Mouse (Mus musculus) forebrain, postnatal 0 days (tissue): ENCODE data around the gene Gm10271. TPM values are rescaled to one million over a fixed set of nuclear protein-coding genes. Genes with fewer than 3 reads are reported as not detected.

Experiments used
- ATAC-seq: fragments of 200-750 bp; cut with Nextera tagmentation; 2 replicates; pipeline ENCODE4 v1.8.0; 2017; ENCODE audit warnings: mild to moderate bottlenecking, moderate library complexity
- DNase-seq: peaks from one replicate; pipeline ENCODE4 v3.0.0-alpha.2; 2015
- H3K27ac ChIP-seq: fragments of 300-500 bp; sonication (generic); 2 replicates; pipeline ENCODE4 v1.5.1; 2014; ENCODE audit warnings: low read depth, mild to moderate bottlenecking, antibody characterized with exemption, low read length, moderate library complexity, mixed read lengths
- H3K27me3 ChIP-seq: fragments of 300-500 bp; sonication (generic); 2 replicates; pipeline ENCODE4 v1.6.1; 2014; ENCODE audit warnings: mild to moderate bottlenecking, low read length, mixed read lengths; ENCODE audit not compliant: insufficient read depth
- H3K36me3 ChIP-seq: fragments of 300-500 bp; sonication (generic); 2 replicates; pipeline ENCODE4 v1.6.1; 2014; ENCODE audit warnings: mild to moderate bottlenecking, moderate library complexity; ENCODE audit not compliant: insufficient read depth
- H3K4me1 ChIP-seq: fragments of 300-500 bp; sonication (generic); 2 replicates; pipeline ENCODE4 v1.6.1; 2014; ENCODE audit warnings: antibody characterized with exemption; ENCODE audit not compliant: insufficient read depth
- H3K4me2 ChIP-seq: fragments of 300-500 bp; sonication (generic); 2 replicates; pipeline ENCODE4 v1.6.1; 2014; ENCODE audit warnings: low read depth, mild to moderate bottlenecking, moderate library complexity
- H3K4me3 ChIP-seq: fragments of 300-500 bp; sonication (generic); 2 replicates; pipeline ENCODE4 v1.5.1; 2014; ENCODE audit warnings: low read depth, low read length, mixed read lengths
- H3K9ac ChIP-seq: fragments of 300-500 bp; sonication (generic); 2 replicates; pipeline ENCODE4 v1.6.1; 2014; ENCODE audit warnings: mild to moderate bottlenecking
- H3K9me3 ChIP-seq: fragments of 300-500 bp; sonication (generic); 2 replicates; pipeline ENCODE4 v1.6.1; 2016; ENCODE audit warnings: low read length
- CTCF ChIP-seq: sonication (generic); IDR thresholded peaks from 2 replicates; pipeline ENCODE4 v1.5.1; 2016; ENCODE audit warnings: antibody characterized with exemption, control low read depth, low read depth
- WGBS: fragments of 180-500 bp; shearing (Covaris S2); extraction: QIAGEN DNeasy Blood & Tissue Kit; methylation state at CpG from one replicate; pipeline ENCODE4 v1.1.7; 2014; 5-methylcytosine and 5-hydroxymethylcytosine counted together
- polyA plus RNA-seq: library from polyadenylated mRNA; unstranded; fragments of >200 nt; fragmentation: Nextera tagmentation; extraction: Ambion mirVana; gene quantifications from 2 replicates; pipeline ENCODE4 v1.2.1, GENCODE M21; 2015
- total RNA-seq: library from RNA; depleted of rRNA; stranded (reverse); fragments of >200 nt; gene quantifications from 2 replicates; pipeline ENCODE4 v1.2.3, GENCODE M21; 2014

Gene Gm10271
- total and polyA plus RNA-seq, 2 experiments from 2014 or later, result not detected

- ATAC-seq (no peak), DNase-seq (no peak)
- Histone ChIP-seq H3K9ac (no peak overlapping the region), H3K4me3 (no peak overlapping the region), H3K27ac (no peak overlapping the region), H3K36me3 (no peaks in the 10 kb centered on the region), H3K27me3 (no peaks in the 10 kb centered on the region), H3K4me1 (no peaks in the 10 kb centered on the region), H3K4me2 (no peak overlapping the region), H3K9me3 (no peaks in the 10 kb centered on the region)
- WGBS, result 92% methylated on average over 9 of the region's 9 CpGs
- TF ChIP-seq CTCF, result no peak
Measured at GRCm38 (mm10) chr10:116978841-116979240, 6.4 kb upstream of the Gm10271 start.

DNA sequence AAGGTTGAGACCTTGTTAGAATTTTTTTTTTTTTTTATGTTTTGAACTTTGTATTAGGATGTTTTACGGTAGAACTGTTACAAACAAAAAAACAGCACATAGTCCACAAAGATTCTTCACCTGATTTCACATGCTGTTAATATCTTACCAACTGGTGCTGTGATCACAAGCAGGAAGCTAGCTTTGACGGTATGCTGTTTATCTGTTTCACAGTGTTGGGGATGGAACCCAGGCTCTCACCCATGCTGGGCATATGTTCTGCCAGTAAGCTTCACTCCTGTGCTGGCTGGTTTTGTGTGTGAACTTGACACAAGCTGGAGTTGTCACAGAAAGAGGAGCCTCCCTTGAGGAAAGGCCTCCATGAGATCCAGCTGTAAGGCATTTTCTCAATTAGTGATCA is 5.4 kb upstream of the Gm10271 start:
- no peaks in the 10 kb centered on the region for H3K9me3 ChIP-seq
- no peaks in the 10 kb centered on the region for H3K36me3 ChIP-seq
- DNase-seq, result no peak
- ATAC-seq, result no peak
- H3K9ac ChIP-seq, result no peak overlapping the region
- WGBS, result 79% methylated on average over 2 of the region's 2 CpGs
- TF ChIP-seq CTCF, result no peak
- H3K4me2 ChIP-seq, result no peak overlapping the region
- no peaks in the 10 kb centered on the region for H3K4me1 ChIP-seq
- no peaks in the 10 kb centered on the region for H3K27me3 ChIP-seq
- H3K27ac ChIP-seq, result no peak overlapping the region
- no peak overlapping the region for H3K4me3 ChIP-seq

DNA sequence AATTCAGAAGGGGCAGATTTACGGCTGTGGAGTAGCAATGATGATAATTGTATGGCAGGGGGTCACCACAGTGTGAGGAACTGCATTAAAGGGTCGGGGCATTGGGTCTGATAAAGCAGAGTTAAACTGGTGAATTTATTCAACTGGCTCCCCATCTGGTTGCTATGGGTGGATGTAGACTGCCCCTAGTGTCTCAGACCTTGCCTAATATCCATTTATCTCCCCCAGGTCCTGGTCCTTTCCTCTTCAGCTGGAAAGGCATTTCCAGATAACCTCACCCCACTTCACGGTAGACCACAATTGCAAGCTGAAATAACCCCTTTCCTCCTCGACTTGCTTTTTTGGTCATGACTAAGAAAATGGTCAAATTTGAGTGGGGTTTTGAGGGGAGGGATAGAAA is 5.0 kb upstream of the Gm10271 start:
- 80% methylated on average over 4 of the region's 4 CpGs for WGBS
- DNase-seq (no peak), ATAC-seq (no peak)
- Histone ChIP-seq H3K36me3 (no peaks in the 10 kb centered on the region), H3K4me2 (no peak overlapping the region), H3K4me1 (no peaks in the 10 kb centered on the region), H3K9me3 (no peaks in the 10 kb centered on the region), H3K27ac (no peak overlapping the region), H3K9ac (no peak overlapping the region), H3K4me3 (no peak overlapping the region), H3K27me3 (no peaks in the 10 kb centered on the region)
- TF ChIP-seq CTCF, result no peak

GRCm38 (mm10) chr10:116968741-116969140 is 3.7 kb downstream of the Gm10271 start:
- H3K4me1 ChIP-seq, result no peaks in the 10 kb centered on the region
- no peak overlapping the region for H3K4me2 ChIP-seq
- no peak overlapping the region for H3K9ac ChIP-seq
- no peak for DNase-seq
- WGBS, result 69% methylated on average over 4 of the region's 4 CpGs
- no peaks in the 10 kb centered on the region for H3K9me3 ChIP-seq
- no peak overlapping the region for H3K27ac ChIP-seq
- H3K27me3 ChIP-seq, result no peaks in the 10 kb centered on the region
- ATAC-seq, result no peak
- no peak for TF ChIP-seq CTCF
- H3K36me3 ChIP-seq, result no peaks in the 10 kb centered on the region
- H3K4me3 ChIP-seq, result no peak overlapping the region

DNA sequence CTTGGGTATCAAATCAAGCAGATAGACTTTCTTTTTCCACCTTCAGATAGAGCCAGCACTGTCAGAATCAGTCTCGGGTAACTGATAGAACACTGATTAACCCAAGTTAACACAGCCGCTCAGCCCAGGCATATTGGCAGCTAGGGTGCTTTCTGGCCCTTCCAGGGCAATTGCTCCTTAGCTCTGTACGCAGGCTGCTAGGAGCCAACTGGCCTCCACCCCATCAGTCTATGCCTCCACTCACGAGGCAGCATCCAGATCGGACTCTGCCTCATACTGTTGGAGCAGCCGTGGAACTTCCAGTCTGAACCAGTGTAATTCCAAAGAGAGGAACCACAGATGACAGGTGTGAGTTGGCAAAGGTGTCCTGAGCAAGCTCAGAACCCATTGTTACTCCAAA is 6.3 kb downstream of the Gm10271 start:
- no peaks in the 10 kb centered on the region for H3K4me1 ChIP-seq
- H3K9ac ChIP-seq, result no peak overlapping the region
- no peak overlapping the region for H3K27ac ChIP-seq
- no peak for DNase-seq
- ATAC-seq, result no peak
- H3K4me3 ChIP-seq, result no peak overlapping the region
- H3K9me3 ChIP-seq, result no peaks in the 10 kb centered on the region
- 80% methylated on average over 6 of the region's 6 CpGs for WGBS
- H3K36me3 ChIP-seq, result no peaks in the 10 kb centered on the region
- no peaks in the 10 kb centered on the region for H3K27me3 ChIP-seq
- no peak overlapping the region for H3K4me2 ChIP-seq
- TF ChIP-seq CTCF, result no peak

DNA sequence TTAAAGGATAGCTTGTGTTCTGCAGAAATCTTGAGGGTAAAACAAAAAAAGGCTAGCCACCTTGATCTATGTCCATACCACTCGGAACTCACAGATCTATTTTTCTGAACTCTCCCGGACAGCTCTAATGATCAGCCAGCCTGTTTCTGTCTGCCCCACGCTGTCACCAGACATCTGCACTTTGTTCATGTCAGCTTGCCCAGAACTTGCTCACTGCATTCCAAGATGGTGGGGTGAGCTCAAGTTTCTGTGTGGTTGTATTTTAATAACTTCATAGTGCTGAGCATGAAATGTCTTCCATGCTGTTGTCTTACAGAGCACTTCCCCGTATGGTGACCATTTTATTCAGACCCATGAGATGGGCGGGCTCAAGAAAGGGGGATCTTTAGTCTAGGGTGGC is 7.1 kb downstream of the Gm10271 start:
- Histone ChIP-seq H3K4me2 (no peak overlapping the region), H3K36me3 (no peaks in the 10 kb centered on the region), H3K27me3 (no peaks in the 10 kb centered on the region), H3K27ac (no peak overlapping the region), H3K4me1 (no peaks in the 10 kb centered on the region), H3K4me3 (no peak overlapping the region), H3K9me3 (no peaks in the 10 kb centered on the region), H3K9ac (no peak overlapping the region)
- 83% methylated on average over 5 of the region's 5 CpGs for WGBS
- ATAC-seq (no peak), DNase-seq (no peak)
- TF ChIP-seq CTCF, result no peak

DNA sequence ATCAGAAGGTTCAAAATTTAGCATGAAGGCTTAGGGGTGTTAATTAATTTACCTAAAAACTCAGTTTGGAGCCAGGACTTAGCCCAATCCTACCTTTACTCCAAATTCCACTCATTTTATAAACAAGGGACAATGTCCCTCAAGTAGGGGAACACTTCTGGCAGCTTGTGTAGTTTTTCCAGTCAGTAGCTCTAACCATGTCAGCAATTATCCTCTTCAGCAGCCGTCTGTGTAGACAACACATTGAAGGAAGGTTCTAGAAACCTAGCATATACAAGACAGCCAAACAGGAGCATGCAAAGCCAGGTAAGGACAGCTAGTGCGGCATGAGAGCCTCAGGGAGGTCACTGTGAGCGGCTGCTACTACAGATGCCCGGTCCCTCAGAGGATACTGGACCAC is 7.8 kb downstream of the Gm10271 start:
- 84% methylated on average over 4 of the region's 4 CpGs for WGBS
- Histone ChIP-seq H3K27me3 (no peaks in the 10 kb centered on the region), H3K9ac (no peak overlapping the region), H3K4me2 (no peak overlapping the region), H3K4me1 (no peaks in the 10 kb centered on the region), H3K4me3 (no peak overlapping the region), H3K36me3 (no peaks in the 10 kb centered on the region), H3K27ac (no peak overlapping the region), H3K9me3 (no peaks in the 10 kb centered on the region)
- DNase-seq (no peak), ATAC-seq (no peak)
- TF ChIP-seq CTCF, result no peak

DNA sequence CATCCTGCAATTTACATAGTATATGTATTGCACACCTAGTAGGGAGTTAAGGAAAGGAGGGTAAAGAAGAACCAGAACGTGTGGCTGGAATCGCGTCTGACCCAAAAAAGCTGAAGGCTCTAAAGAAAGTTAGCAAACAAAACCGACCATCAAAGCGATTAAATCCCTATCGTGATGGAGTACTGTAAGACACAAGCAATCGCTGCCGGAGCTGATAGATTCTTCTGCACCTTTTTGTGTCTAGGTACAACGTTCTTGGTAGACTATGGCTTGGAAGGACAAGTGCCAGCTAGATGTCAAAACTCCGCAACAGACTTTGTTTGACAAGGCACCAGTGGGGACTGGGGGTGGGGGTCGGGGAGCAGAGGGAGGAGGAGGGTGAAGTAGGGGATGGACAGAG is 8.3 kb downstream of the Gm10271 start:
- no peaks in the 10 kb centered on the region for H3K9me3 ChIP-seq
- H3K9ac ChIP-seq, result no peak overlapping the region
- no peak overlapping the region for H3K27ac ChIP-seq
- H3K36me3 ChIP-seq, result no peaks in the 10 kb centered on the region
- H3K4me3 ChIP-seq, result no peak overlapping the region
- ATAC-seq, result no peak
- TF ChIP-seq CTCF, result no peak
- H3K27me3 ChIP-seq, result no peaks in the 10 kb centered on the region
- no peak for DNase-seq
- no peaks in the 10 kb centered on the region for H3K4me1 ChIP-seq
- H3K4me2 ChIP-seq, result no peak overlapping the region
- 80% methylated on average over 11 of the region's 11 CpGs for WGBS
